Mouse (Mus musculus): ENCODE results near the gene Gm30191.

GRCm38 (mm10) chr4:134287575-134288025 is 40.9 kb downstream of the Gm30191 start, which contains the start of gene Pdik1l:
- TF ChIP-seq CTCF (IDR thresholded peaks at IDR 0.05; ENCODE audit: control insufficient read depth, insufficient read depth, insufficient replicate concordance, low read depth, low read length) (no peak), POLR2A (IDR thresholded peaks at IDR 0.05; ENCODE audit: control insufficient read depth, low read depth, low read length) (no peak; the same call in 1 of the 2 replicates)

All from testis, adult 2 months (tissue).